Mouse (Mus musculus) hindbrain, embryonic 13.5 days (tissue): ENCODE measurements at regions not wholly inside any gene's neighbourhood (a gene's known extent, or its start where the extent isn't known, plus 50 kb on each side); places are given as distances from the start of the nearest gene placed in this dataset.

Experiments used
- ATAC-seq: fragments of 200-750 bp; cut with Nextera tagmentation; 2 replicates; pipeline ENCODE4 v1.8.0; 2017; ENCODE audit warnings: moderate TSS enrichment; ENCODE audit not compliant: low FRiP score
- H3K27ac ChIP-seq: fragments of 300-500 bp; sonication (generic); 2 replicates; pipeline ENCODE4 v1.5.1; 2015; ENCODE audit warnings: inconsistent platforms, mild to moderate bottlenecking, moderate library complexity
- H3K27me3 ChIP-seq: fragments of 300-500 bp; sonication (generic); 2 replicates; pipeline ENCODE4 v1.6.1; 2015; ENCODE audit warnings: mild to moderate bottlenecking, inconsistent platforms
- H3K36me3 ChIP-seq: fragments of 300-500 bp; sonication (generic); 2 replicates; pipeline ENCODE4 v1.6.1; 2015; ENCODE audit warnings: mild to moderate bottlenecking, inconsistent platforms
- H3K4me1 ChIP-seq: fragments of 300-500 bp; sonication (generic); replicated peaks from 2 replicates; pipeline ENCODE4 v1.6.1; 2015; ENCODE audit warnings: inconsistent platforms
- H3K4me2 ChIP-seq: fragments of 300-500 bp; sonication (generic); 2 replicates; pipeline ENCODE4 v1.6.1; 2015; ENCODE audit warnings: inconsistent platforms, mild to moderate bottlenecking, moderate library complexity
- H3K4me3 ChIP-seq: fragments of 300-500 bp; sonication (generic); 2 replicates; pipeline ENCODE4 v1.5.1; 2015; ENCODE audit warnings: mild to moderate bottlenecking, inconsistent platforms
- H3K9ac ChIP-seq: fragments of 300-500 bp; sonication (generic); 2 replicates; pipeline ENCODE4 v1.6.1; 2015; ENCODE audit warnings: mild to moderate bottlenecking, inconsistent platforms
- H3K9me3 ChIP-seq: fragments of 300-500 bp; sonication (generic); 2 replicates; pipeline ENCODE4 v1.6.1; 2016; ENCODE audit warnings: inconsistent platforms
- WGBS: fragments of 180-500 bp; shearing (Covaris S2); methylation state at CpG from one replicate; pipeline ENCODE4 v1.1.7; 2015; 5-methylcytosine and 5-hydroxymethylcytosine counted together

DNA sequence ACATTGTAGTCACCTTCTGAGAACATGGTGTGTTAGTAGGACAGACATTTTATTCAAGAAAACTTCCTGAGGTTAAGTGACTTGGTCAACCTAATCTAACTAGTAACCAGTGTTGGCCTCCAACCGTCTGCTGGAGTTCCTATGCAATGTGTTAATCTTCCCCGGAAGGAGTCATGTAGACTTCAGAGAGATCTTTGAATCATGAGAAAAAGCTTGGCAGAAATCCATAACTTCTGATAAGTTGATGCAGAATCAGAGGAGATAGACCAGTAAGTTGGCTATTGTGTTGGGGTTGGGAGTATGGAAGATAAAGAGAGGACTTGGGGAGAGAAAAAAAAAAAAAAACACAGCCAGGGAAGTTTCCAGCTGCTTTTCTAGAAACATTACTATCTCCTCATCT is 1424.9 kb upstream of the A1bg start:
- Histone ChIP-seq H3K4me3 (no peak overlapping the region), H3K9me3 (no peaks in the 10 kb centered on the region), H3K4me1 (no peaks in the 10 kb centered on the region), H3K27me3 (no peaks in the 10 kb centered on the region), H3K4me2 (no peak overlapping the region), H3K27ac (no peak overlapping the region), H3K36me3 (no peaks in the 10 kb centered on the region), H3K9ac (no peak overlapping the region)
- ATAC-seq, result no peak
- WGBS, result 97% methylated on average over 2 of the region's 2 CpGs

DNA sequence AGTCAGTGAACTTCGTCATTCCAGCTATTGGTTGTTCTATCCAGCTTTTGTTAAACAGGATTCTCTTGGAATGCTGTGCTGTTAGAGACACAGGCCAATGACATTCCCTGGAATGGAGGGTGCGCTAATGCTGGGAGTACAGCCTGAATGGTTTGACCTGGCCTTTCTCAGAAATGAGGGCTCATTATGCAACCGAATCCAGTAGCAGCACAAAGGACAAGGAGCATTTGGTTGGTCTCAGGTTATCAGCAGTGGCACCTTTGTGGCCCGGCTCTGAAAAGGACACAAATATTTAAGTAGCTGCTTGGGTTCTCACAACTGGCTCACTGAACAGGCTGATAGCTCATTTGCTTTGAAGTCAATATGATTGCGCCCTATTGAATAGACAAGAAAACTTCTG is 1423.1 kb upstream of the A1bg start:
- 87% methylated on average over 5 of the region's 5 CpGs for WGBS
- Histone ChIP-seq H3K4me1 (no peaks in the 10 kb centered on the region), H3K4me3 (no peak overlapping the region), H3K4me2 (no peak overlapping the region), H3K27me3 (no peaks in the 10 kb centered on the region), H3K27ac (no peak overlapping the region), H3K9ac (no peak overlapping the region), H3K36me3 (no peaks in the 10 kb centered on the region), H3K9me3 (no peaks in the 10 kb centered on the region)
- no peak for ATAC-seq

DNA sequence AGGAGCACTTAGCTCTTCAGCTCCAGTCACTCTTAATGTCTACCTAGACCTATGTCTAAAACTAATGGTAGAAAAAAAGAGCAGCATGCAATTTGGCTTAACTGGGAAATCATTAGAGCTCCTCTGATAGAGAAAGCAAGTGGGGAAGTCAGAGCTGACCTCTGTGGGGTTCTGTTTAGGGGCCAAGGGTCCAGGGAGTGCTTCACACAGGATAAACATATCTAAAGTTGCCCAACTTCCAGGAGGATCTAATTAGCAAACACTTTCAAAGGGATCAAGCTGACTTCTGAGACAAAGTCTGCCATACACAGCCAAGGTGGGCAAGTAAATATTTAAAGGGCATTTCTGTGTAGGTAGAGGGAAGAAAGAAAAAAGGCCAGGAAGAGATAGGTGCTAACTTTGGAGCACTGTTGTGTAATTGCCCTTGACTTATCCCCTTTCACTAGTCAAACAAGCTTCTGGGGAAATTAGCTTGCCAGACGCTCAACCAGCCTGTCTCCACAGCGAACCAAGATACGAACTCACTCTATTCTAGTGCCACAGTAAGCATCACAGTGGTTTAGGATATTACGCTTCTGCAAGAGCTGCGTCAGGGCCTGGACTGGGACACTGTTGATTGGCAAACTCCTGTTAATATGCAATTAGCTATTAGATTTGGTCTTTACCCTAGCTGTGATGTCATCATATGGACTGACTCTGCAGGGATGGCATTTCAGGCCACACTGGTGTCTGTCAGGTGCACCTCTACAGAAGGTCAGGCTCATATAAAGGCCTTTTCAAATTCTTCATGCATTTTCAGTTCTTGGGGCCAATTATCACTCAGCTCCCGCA is 1413.9 kb upstream of the A1bg start:
- Histone ChIP-seq H3K9me3 (no peaks in the 10 kb centered on the region), H3K27me3 (no peaks in the 10 kb centered on the region), H3K9ac (no peak overlapping the region), H3K27ac (no peak overlapping the region), H3K36me3 (no peaks in the 10 kb centered on the region), H3K4me1 (no peaks in the 10 kb centered on the region), H3K4me3 (no peak overlapping the region), H3K4me2 (no peak overlapping the region)
- 87% methylated on average over 6 of the region's 6 CpGs for WGBS
- ATAC-seq, result no peak

DNA sequence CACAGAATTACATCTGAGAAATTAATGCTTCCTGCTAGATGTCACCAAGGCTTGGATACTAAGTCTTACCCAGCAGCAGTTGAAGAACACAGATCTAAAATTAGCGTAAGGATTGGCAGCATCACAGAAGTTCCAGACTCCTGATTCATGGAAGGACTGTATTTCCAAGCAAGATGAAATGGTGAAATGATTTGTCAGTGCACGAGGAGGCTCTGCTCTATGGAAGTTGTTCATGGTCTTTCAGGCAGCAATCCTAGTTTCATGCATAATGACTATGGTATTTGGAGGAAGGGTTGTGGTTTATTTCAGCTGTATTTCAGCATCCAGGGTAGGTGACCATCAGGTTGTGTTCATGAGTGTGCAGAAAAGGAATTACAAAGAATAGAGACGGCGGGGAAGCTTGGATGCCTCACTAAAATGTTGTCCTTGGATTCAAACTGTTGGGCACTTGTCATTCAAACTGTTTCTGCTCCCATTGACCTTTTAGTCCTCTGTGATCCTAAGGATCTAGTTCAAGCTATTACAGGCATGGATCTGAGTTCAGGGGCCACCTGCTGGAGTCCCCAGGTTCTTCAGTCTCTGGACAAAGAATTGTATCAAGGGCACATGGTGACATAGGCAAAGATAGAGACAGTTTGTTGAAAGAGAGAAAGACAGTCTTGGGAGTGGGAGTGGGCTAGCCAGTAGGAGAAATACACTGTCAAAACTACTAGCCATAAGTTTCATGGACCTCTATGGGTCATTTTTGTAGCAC is 1411.6 kb upstream of the A1bg start:
- ATAC-seq, result no peak
- Histone ChIP-seq H3K9me3 (no peaks in the 10 kb centered on the region), H3K27ac (no peak overlapping the region), H3K36me3 (no peaks in the 10 kb centered on the region), H3K4me3 (no peak overlapping the region), H3K9ac (no peak overlapping the region), H3K27me3 (no peaks in the 10 kb centered on the region), H3K4me2 (no peak overlapping the region), H3K4me1 (no peaks in the 10 kb centered on the region)
- 95% methylated on average over 4 of the region's 4 CpGs for WGBS

DNA sequence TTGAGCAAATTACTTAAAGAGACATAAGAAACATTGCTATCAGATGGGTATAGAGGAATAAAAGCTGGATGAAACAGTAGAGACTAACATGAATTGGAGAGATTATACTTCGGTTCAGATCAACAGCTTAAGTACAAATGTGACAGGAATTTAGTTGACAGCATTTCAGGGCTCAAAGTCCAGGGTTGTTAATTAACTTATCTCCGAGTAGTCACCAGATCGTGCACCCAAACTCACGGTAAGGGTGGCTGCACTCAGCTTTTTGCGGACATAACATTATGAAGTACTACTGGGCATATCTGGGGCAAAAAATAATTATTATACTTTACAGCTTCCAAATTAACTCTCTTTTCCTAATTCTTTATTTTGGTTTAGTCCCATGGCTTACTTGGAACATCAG is 1409.3 kb upstream of the A1bg start:
- Histone ChIP-seq H3K9me3 (no peaks in the 10 kb centered on the region), H3K36me3 (no peaks in the 10 kb centered on the region)
- WGBS, result 91% methylated on average over 5 of the region's 5 CpGs

DNA sequence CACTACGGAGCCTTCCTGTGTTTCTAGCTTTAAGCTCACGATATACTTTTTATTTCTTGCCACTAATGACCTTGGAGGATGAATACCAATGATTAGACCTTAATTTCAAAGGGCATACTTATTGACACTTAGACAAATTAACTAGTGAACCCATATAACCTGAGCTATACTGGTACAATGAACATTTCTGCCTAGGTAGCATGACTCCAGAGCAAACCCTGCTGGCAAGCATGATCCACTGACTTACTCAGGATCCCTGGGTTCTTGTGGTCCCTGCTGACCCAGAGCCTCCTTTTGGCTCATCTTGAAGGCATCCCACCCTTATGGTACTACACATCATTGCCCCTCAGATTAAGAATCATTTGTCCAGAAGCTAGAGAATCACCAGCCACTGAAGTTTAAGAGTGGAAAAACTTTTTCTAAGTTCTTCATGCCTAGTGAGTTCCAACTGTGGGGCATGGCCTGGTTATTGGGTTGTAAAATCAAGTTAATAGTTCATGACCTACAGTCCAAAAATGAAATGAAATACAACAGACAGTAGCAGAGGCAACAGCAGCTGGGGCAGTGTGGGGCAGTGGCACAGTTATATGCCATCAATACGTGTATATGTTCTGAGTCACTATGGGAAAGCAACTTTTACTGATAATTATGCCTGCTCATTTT is 1408.5 kb upstream of the A1bg start:
- no peaks in the 10 kb centered on the region for H3K27me3 ChIP-seq
- 96% methylated on average over 3 of the region's 3 CpGs for WGBS
- H3K36me3 ChIP-seq, result no peaks in the 10 kb centered on the region
- no peak overlapping the region for H3K4me2 ChIP-seq
- no peak overlapping the region for H3K27ac ChIP-seq
- H3K4me3 ChIP-seq, result no peak overlapping the region
- peaks cover 12% of the 10 kb centered on the region for H3K4me1 ChIP-seq
- no peak for ATAC-seq
- H3K9ac ChIP-seq, result no peak overlapping the region
- no peaks in the 10 kb centered on the region for H3K9me3 ChIP-seq

More for the DNA sequence above, 1409.3 kb upstream of the A1bg start:
- Histone ChIP-seq H3K27me3 (no peaks in the 10 kb centered on the region), H3K4me2 (no peak overlapping the region), H3K4me1 (peaks cover 12% of the 10 kb centered on the region), H3K27ac (no peak overlapping the region), H3K9ac (no peak overlapping the region), H3K4me3 (no peak overlapping the region)
- ATAC-seq, result no peak

DNA sequence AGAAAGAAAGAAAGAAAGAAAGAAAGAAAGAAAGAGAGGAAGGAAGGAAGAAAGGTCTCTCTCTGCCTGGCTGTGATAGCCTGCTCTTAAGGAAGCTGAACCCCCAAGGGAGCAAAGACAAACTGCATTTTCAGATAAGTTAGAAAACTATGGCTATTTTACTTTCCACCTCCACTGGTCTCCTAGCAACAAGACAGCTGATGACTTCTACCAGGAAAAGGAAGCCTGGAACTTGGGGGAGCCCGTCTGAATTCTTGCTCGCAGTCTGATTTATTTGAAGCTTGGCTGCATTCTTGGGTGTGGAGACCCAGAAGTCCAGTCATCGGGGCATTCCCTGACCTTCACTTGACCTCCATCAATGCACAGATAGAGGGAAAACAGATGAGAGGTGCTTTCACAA is 1406.1 kb upstream of the A1bg start:
- Histone ChIP-seq H3K27me3 (no peaks in the 10 kb centered on the region), H3K4me3 (no peak overlapping the region), H3K4me2 (no peak overlapping the region), H3K27ac (no peak overlapping the region), H3K9ac (no peak overlapping the region), H3K36me3 (no peaks in the 10 kb centered on the region), H3K9me3 (no peaks in the 10 kb centered on the region), H3K4me1 (peaks cover 12% of the 10 kb centered on the region)
- WGBS, result 18% methylated on average over 3 of the region's 3 CpGs
- no peak for ATAC-seq

DNA sequence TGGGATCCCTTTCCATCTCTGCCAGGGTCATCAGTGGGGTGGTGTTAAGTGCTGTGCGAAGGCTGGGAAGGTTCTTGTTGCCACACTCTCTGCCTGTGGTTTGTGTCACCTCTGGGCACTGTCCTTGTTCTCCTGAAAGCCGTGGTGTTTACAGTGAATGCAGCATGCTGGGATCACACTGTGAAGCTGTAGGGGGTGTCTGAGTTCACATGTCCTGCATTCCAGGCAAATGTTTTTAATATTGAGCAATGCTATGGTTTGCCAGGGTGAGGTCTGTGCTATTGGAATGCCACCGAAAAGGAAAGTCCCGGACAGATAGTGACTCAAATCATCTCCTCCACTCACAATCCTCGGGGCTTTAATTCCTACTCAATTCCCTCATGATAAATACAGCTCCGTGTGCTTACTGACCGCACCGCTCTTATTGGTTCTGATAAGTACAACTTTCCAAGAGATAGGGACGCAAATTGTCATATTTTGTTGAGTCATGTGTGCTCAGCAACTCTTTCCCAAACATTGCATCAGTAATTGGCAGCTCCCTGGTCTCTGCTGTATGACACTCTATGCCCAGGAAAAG is 1405.6 kb upstream of the A1bg start:
- ATAC-seq, result no peak
- no peak overlapping the region for H3K4me3 ChIP-seq

DNA sequence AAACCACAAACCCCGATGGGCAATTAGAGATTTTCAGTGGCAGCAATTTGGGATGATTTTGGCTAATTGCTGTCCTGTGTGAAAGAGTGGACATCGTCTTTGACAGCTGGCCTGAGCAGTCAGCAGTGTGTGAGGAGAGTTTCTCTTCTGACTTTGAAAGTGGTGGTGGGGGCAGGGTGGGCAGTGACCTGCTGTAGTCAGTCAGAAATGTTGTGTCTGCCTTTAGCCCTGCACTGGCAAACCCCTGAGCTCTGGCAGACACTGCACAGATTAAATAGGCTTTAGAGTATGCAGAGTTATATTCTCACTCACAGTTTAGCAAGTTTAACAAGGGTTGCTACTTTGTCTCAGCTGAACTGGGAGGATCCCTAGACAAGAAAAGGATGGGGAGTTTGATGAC is 1404.7 kb upstream of the A1bg start:
- no peak for ATAC-seq
- H3K36me3 ChIP-seq, result no peaks in the 10 kb centered on the region
- no peaks in the 10 kb centered on the region for H3K27me3 ChIP-seq
- H3K4me3 ChIP-seq, result no peak overlapping the region
- no peak overlapping the region for H3K9ac ChIP-seq
- no peak overlapping the region for H3K4me2 ChIP-seq
- H3K4me1 ChIP-seq, result peaks cover 12% of the 10 kb centered on the region
- 73% methylated on average over 2 of the region's 2 CpGs for WGBS
- H3K27ac ChIP-seq, result no peak overlapping the region
- no peaks in the 10 kb centered on the region for H3K9me3 ChIP-seq

More for the DNA sequence above, 1405.6 kb upstream of the A1bg start:
- WGBS, result 56% methylated on average over 9 of the region's 9 CpGs
- Histone ChIP-seq H3K4me1 (peaks cover 12% of the 10 kb centered on the region), H3K4me2 (no peak overlapping the region), H3K9me3 (no peaks in the 10 kb centered on the region), H3K9ac (no peak overlapping the region), H3K27ac (no peak overlapping the region), H3K27me3 (no peaks in the 10 kb centered on the region), H3K36me3 (no peaks in the 10 kb centered on the region)

DNA sequence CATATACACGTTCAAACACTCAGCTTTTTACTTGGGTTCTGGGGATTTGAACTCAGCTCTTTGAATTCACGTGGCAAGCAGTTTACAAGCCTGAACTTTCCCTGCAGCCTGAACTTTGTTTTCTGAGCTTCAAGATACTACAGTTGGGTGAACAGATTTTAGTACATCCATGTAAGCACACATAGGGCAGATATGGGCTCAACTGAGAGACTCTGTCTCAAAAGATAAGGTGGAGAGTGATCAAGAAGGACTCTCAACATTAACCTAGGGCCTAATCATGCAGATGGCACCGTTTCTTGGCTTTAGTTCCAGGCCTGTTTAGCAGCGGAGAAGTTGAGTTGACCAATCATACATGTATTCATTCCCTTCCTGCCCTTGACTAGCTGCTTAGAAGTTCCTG is 1403.7 kb upstream of the A1bg start:
- no peak for ATAC-seq
- no peaks in the 10 kb centered on the region for H3K9me3 ChIP-seq
- H3K27ac ChIP-seq, result no peak overlapping the region
- 92% methylated on average over 4 of the region's 4 CpGs for WGBS
- no peak overlapping the region for H3K4me3 ChIP-seq
- H3K36me3 ChIP-seq, result no peaks in the 10 kb centered on the region
- H3K4me2 ChIP-seq, result no peak overlapping the region
- no peaks in the 10 kb centered on the region for H3K27me3 ChIP-seq
- H3K4me1 ChIP-seq, result peaks cover 12% of the 10 kb centered on the region
- no peak overlapping the region for H3K9ac ChIP-seq

DNA sequence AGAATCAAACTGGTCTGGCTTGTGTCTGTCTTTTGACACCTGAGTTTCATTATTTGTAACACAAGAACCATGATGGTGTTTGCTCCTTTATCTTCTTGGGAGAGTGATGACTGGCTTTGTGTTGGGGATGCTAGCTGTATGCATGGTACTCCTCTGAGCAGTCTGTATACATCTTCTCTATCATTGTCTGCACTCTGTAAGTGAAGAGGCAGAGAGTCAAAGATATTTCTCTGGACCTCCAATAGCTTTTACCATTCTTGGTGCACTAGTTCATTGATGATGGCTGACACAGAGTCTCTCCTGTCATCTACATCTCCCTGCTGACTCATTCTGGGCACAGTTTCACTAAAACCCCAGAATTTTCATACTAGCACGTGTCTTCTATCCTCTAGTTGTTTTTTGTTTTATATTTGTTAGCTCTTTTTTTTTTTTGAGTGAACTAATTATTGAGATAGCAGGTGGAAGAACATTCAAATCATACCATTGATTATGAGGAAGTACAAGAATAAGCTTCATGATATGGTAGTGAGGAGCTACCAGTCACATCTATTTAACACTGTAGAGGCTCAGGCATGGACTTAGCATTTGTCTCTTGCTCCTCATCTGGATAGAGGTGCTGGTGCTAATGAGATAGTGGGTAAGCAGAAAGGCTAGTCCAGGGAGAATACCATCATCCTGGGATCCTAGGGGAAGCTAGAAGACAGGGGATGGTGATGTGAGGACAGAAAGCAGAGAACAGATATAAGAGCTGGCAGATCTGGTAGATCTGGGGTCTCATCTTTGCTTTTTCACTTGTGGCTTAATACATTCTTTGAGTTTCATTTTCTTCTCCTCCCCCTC is 1402.9 kb upstream of the A1bg start:
- Histone ChIP-seq H3K4me2 (no peak overlapping the region), H3K4me3 (no peak overlapping the region), H3K4me1 (peaks cover 12% of the 10 kb centered on the region), H3K9ac (no peak overlapping the region), H3K27ac (no peak overlapping the region), H3K36me3 (no peaks in the 10 kb centered on the region), H3K27me3 (no peaks in the 10 kb centered on the region), H3K9me3 (no peaks in the 10 kb centered on the region)
- no peak for ATAC-seq
- WGBS, result 85% methylated on average over 1 of the region's 1 CpGs

DNA sequence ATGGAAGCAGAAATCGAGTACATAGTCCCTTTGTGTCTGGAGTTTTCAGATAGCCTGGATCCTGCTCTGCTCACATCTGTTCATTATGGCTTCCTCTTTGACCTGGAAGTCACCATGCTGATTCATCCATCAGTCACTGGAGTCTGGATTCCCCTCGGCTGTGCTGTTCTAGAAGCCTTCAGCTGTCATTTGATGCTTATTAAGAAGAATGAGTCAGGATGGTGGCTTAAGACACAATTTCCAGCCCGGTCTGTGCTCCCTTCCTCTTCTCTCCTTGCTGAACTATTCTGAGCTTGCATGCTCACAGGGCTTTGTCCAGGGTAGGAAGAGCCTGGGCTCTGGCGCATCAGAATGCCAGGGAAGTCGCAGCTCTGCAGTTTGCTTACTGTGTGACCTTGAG is 1398.2 kb upstream of the A1bg start:
- no peak overlapping the region for H3K4me3 ChIP-seq

More for the DNA sequence above, 1398.2 kb upstream of the A1bg start:
- H3K4me1 ChIP-seq, result no peaks in the 10 kb centered on the region
- 64% methylated on average over 5 of the region's 5 CpGs for WGBS
- no peak overlapping the region for H3K4me2 ChIP-seq
- no peaks in the 10 kb centered on the region for H3K27me3 ChIP-seq
- H3K9ac ChIP-seq, result no peak overlapping the region
- no peak overlapping the region for H3K27ac ChIP-seq
- no peaks in the 10 kb centered on the region for H3K36me3 ChIP-seq
- ATAC-seq, result no peak
- H3K9me3 ChIP-seq, result no peaks in the 10 kb centered on the region
